Mouse (Mus musculus): Measurements from ENCODE around the gene Ccdc102a. TPM values are rescaled to one million over a fixed set of nuclear protein-coding genes. Genes with fewer than 3 reads are reported as not detected.

Ccdc102a gene
- total and polyA plus RNA-seq, 3 experiments, result 2.5 to 5.8 (median 2.8) TPM

DNA sequence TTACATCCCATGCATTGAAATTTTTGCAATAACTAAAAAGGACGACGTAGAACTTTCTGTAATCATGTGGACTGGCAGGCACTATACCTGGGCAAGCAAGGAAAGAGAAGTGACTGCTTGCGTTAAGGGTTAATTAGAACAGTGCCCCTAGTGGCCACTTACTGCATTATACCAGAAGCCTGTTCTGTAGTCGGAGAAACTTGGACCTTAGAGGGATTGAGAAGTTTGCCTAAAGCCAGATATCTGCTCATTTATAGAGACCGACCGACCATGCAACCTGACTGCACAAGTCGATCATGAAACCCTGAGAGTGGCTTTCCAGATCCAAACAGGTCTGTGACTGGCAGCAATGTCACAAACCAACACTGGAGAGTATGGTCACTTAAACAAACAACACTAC lies 48.7 kb upstream of the Ccdc102a start:
- Histone ChIP-seq H3K79me2 (replicated peaks; ENCODE audit: control insufficient read depth, extremely low read depth, insufficient read depth, poor library complexity, severe bottlenecking) (no peaks in the 10 kb centered on the region), H3K4me2 (ENCODE audit: insufficient read depth, low read depth, poor library complexity, severe bottlenecking) (no peak overlapping the region; the same call in 1 of the 2 replicates), H3K4me1 (ENCODE audit: control insufficient read depth in 1 of 2, insufficient read depth in 2 of 2) (peaks cover 0 to 15% of the 10 kb centered on the region in 2 experiments; a peak in 1 of 4 replicates), H3K9me3 (replicated peaks; ENCODE audit: low read length) (peaks cover 3% of the 10 kb centered on the region), H3K27me3 (replicated peaks) (peaks cover 11% of the 10 kb centered on the region), H3K9ac (ENCODE audit: insufficient read depth, low read depth) (no peak overlapping the region), H3K27ac (ENCODE audit: insufficient read depth, low read depth) (no peak overlapping the region), H3K4me3 (replicated peaks in 1 of 3; ENCODE audit: low read depth in 2 of 3, low read length in 2 of 3, poor library complexity in 1 of 3) (no peak overlapping the region), H3K36me3 (replicated peaks in 1 of 2; ENCODE audit: control insufficient read depth in 1 of 2, insufficient read depth in 1 of 2, low read length in 1 of 2) (no peaks in the 10 kb centered on the region)
- DNase-seq (ENCODE audit: extremely low read depth), result peak; percentile 67
- no peak for TF ChIP-seq TCF12 (IDR thresholded peaks at IDR 0.05; ENCODE audit: low read depth, low read length)
- peak; percentile 17; the same call in 1 of the 2 replicates for TF ChIP-seq SMC3 (IDR thresholded peaks at IDR 0.05; ENCODE audit: low read depth, low read length)
- 0 out of 2 replicates have a peak, but pooled peaks have one; percentile 24 for TF ChIP-seq IRF4 (IDR thresholded peaks at IDR 0.05; ENCODE audit: low read depth, low read length)
- peak; percentile 26; the same call in 1 of the 2 replicates for TF ChIP-seq ELF1 (IDR thresholded peaks at IDR 0.05; ENCODE audit: low read depth, low read length)
- no peak for TF ChIP-seq BHLHE40 (IDR thresholded peaks at IDR 0.05; ENCODE audit: low read depth, low read length)
- peak; percentile 79 to 81 for TF ChIP-seq CTCF (conservative IDR thresholded peaks at IDR 0.05 in 1 of 2, IDR thresholded peaks at IDR 0.05 in 1 of 2; ENCODE audit: low read depth in 2 of 2, low read length in 2 of 2)
- TF ChIP-seq JUND (conservative IDR thresholded peaks at IDR 0.05; ENCODE audit: low read depth, low read length), result 0 out of 2 replicates have a peak, but pooled peaks have one; percentile 13
- TF ChIP-seq RAD21 (IDR thresholded peaks at IDR 0.05; ENCODE audit: low read depth, low read length), result peak; percentile 16
- TF ChIP-seq USF2 (conservative IDR thresholded peaks at IDR 0.05; ENCODE audit: low read depth, low read length), result no peak
- TF ChIP-seq MAX (IDR thresholded peaks at IDR 0.05; ENCODE audit: low read length), result 0 out of 2 replicates have a peak, but pooled peaks have one; percentile 23
- peak; percentile 21; the same call in 1 of the 2 replicates for TF ChIP-seq HCFC1 (IDR thresholded peaks at IDR 0.05; ENCODE audit: low read depth, low read length)
- no peak for TF ChIP-seq PAX5 (IDR thresholded peaks at IDR 0.05; ENCODE audit: low read length)
- dilution Hi-C loops (cut with MboI; ENCODE audit: extremely low pct_ligation_motif_present, extremely low pct_unique_long_range_greater_than_20kb, low sequenced_read_pairs), result no loop called here
- in situ Hi-C loops (cut with MboI; ENCODE audit: low pct_ligation_motif_present, low pct_unique_long_range_greater_than_20kb, low sequenced_read_pairs), result no loop called here

DNA sequence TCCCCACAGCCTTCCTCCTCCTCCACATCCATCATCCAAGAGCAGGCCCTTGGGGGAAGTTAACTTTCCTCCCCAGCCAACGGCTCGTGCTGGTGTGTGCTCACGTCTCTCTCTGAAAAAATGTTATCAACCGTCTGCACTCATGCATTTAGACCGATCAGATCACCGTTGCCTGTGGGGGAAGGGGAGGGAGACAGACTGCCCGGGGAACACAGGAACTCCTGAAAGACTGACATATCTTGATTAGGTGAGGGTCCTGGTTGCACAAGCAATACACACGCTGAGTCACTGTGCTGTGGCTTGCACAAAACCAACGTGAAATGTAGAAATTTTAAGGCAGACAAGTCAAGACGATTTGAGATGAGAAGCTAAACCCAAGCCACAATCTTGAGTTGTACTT lies 46.9 kb upstream of the Ccdc102a start:
- no peak for DNase-seq (ENCODE audit: extremely low read depth)
- Histone ChIP-seq H3K4me3 (replicated peaks in 1 of 3; ENCODE audit: low read depth in 2 of 3, low read length in 2 of 3, poor library complexity in 1 of 3) (no peak overlapping the region), H3K27me3 (replicated peaks) (peaks cover 5% of the 10 kb centered on the region), H3K9ac (ENCODE audit: insufficient read depth, low read depth) (no peak overlapping the region), H3K4me1 (ENCODE audit: control insufficient read depth in 1 of 2, insufficient read depth in 2 of 2) (peaks cover 0 to 10% of the 10 kb centered on the region in 2 experiments; a peak in 2 of 4 replicates), H3K36me3 (replicated peaks in 1 of 2; ENCODE audit: control insufficient read depth in 1 of 2, insufficient read depth in 1 of 2, low read length in 1 of 2) (no peaks in the 10 kb centered on the region), H3K27ac (ENCODE audit: insufficient read depth, low read depth) (no peak overlapping the region), H3K9me3 (replicated peaks; ENCODE audit: low read length) (peaks cover 3% of the 10 kb centered on the region), H3K4me2 (ENCODE audit: insufficient read depth, low read depth, poor library complexity, severe bottlenecking) (no peak overlapping the region), H3K79me2 (replicated peaks; ENCODE audit: control insufficient read depth, extremely low read depth, insufficient read depth, poor library complexity, severe bottlenecking) (no peaks in the 10 kb centered on the region)
- in situ Hi-C loops (cut with MboI; ENCODE audit: low pct_ligation_motif_present, low pct_unique_long_range_greater_than_20kb, low sequenced_read_pairs) (loop anchor here (5.0 kb wide), 1 partner anchor 32 kb away; no protein-coding TSS in a partner anchor), dilution Hi-C loops (cut with MboI; ENCODE audit: extremely low pct_ligation_motif_present, extremely low pct_unique_long_range_greater_than_20kb, low sequenced_read_pairs) (no loop called here)
- TF ChIP-seq GABPA (IDR thresholded peaks at IDR 0.05; ENCODE audit: insufficient replicate concordance, low read depth, low read length), result no peak
- TF ChIP-seq TCF12 (IDR thresholded peaks at IDR 0.05; ENCODE audit: low read depth, low read length), result no peak
- TF ChIP-seq NELFE (IDR thresholded peaks at IDR 0.05; ENCODE audit: low read depth, low read length), result no peak
- no peak for TF ChIP-seq CTCF (conservative IDR thresholded peaks at IDR 0.05 in 1 of 2, IDR thresholded peaks at IDR 0.05 in 1 of 2; ENCODE audit: low read depth in 2 of 2, low read length in 2 of 2)
- TF ChIP-seq MEF2A (IDR thresholded peaks at IDR 0.05; ENCODE audit: borderline replicate concordance, low read depth, low read length), result no peak
- TF ChIP-seq JUN (IDR thresholded peaks at IDR 0.05; ENCODE audit: insufficient read depth, low read depth, low read length), result no peak
- no peak for TF ChIP-seq JUND (conservative IDR thresholded peaks at IDR 0.05; ENCODE audit: low read depth, low read length)
- no peak for TF ChIP-seq EP300 (IDR thresholded peaks at IDR 0.05; ENCODE audit: low read length)
- TF ChIP-seq RAD21 (IDR thresholded peaks at IDR 0.05; ENCODE audit: low read depth, low read length), result no peak
- no peak for TF ChIP-seq CHD1 (IDR thresholded peaks at IDR 0.05; ENCODE audit: low read depth, low read length)
- no peak for TF ChIP-seq POLR2A (IDR thresholded peaks at IDR 0.05; ENCODE audit: low read depth, low read length)
- no peak for TF ChIP-seq MXI1 (IDR thresholded peaks at IDR 0.05; ENCODE audit: low read depth, low read length)
- no peak for TF ChIP-seq RCOR1 (conservative IDR thresholded peaks at IDR 0.05; ENCODE audit: low read depth, low read length)
- TF ChIP-seq IRF4 (IDR thresholded peaks at IDR 0.05; ENCODE audit: low read depth, low read length), result no peak
- TF ChIP-seq ELF1 (IDR thresholded peaks at IDR 0.05; ENCODE audit: low read depth, low read length), result no peak
- TF ChIP-seq ETS1 (conservative IDR thresholded peaks at IDR 0.05; ENCODE audit: low read depth, low read length), result no peak
- TF ChIP-seq ZC3H11A (IDR thresholded peaks at IDR 0.05; ENCODE audit: low read depth, low read length), result no peak
- TF ChIP-seq SIN3A (IDR thresholded peaks at IDR 0.05; ENCODE audit: low read length), result no peak
- no peak for TF ChIP-seq MAX (IDR thresholded peaks at IDR 0.05; ENCODE audit: low read length)
- no peak for TF ChIP-seq USF1 (IDR thresholded peaks at IDR 0.05; ENCODE audit: low read depth, low read length)

Data from CH12.LX (cell line).